Mouse (Mus musculus) layer of hippocampus, adult 8-10 months (tissue): ENCODE measurements around the gene Sh2d6. TPM values are rescaled to one million over a fixed set of nuclear protein-coding genes. Genes with fewer than 3 reads are reported as not detected.
"Not testable (repeated sequence)": the region's sequence is repeated elsewhere in the genome, so short reads cannot be mapped to it uniquely, and the experiment has no call there.

ENCODE experiments used
- DNase-seq, 2 experiments: peaks; one replicate each; pipeline ENCODE4 v3.0.0; 2022; ENCODE audit warnings: low spot score in 2 of 2
- total RNA-seq, 4 experiments: library from RNA; stranded (reverse); gene quantifications; 2 replicates each; pipeline ENCODE4 v1.2.4; 2022

Gene Sh2d6
- total RNA-seq, 4 experiments from 2014 or later, result 0.47 to 1.8 (median 1.3) TPM

GRCm38 (mm10) chr6:72506104-72506503 lies 15.4 kb downstream of the Sh2d6 start:
- no peak for DNase-seq

- DNase-seq, result no peak
Observed at GRCm38 (mm10) chr6:72503939-72504338, 17.6 kb downstream of the Sh2d6 start.

- no peak for DNase-seq
Observed at GRCm38 (mm10) chr6:72503309-72503708, 18.2 kb downstream of the Sh2d6 start.

- DNase-seq, result no peak
Observed at GRCm38 (mm10) chr6:72498950-72499349, 22.6 kb downstream of the Sh2d6 start.

GRCm38 (mm10) chr6:72492892-72493291 lies 28.6 kb downstream of the Sh2d6 start:
- DNase-seq, result no peak

GRCm38 (mm10) chr6:72491151-72491550 lies 30.4 kb downstream of the Sh2d6 start:
- no peak for DNase-seq

GRCm38 (mm10) chr6:72489534-72489933 lies 32.0 kb downstream of the Sh2d6 start:
- DNase-seq, result no peak

- no peak for DNase-seq
Observed at GRCm38 (mm10) chr6:72488850-72489249, 32.7 kb downstream of the Sh2d6 start.

- DNase-seq, result no peak
Observed at GRCm38 (mm10) chr6:72487282-72487681, 34.2 kb downstream of the Sh2d6 start.

- DNase-seq, result no peak
Observed at GRCm38 (mm10) chr6:72486307-72486706, 35.2 kb downstream of the Sh2d6 start.

- no peak for DNase-seq
Observed at GRCm38 (mm10) chr6:72484887-72485286, 36.6 kb downstream of the Sh2d6 start.

- DNase-seq, result no peak
Observed at GRCm38 (mm10) chr6:72482156-72482555, 39.4 kb downstream of the Sh2d6 start.

- DNase-seq, result no peak
Observed at GRCm38 (mm10) chr6:72480422-72480702, 41.1 kb downstream of the Sh2d6 start.

- no peak for DNase-seq
Observed at GRCm38 (mm10) chr6:72479645-72480421, 41.7 kb downstream of the Sh2d6 start.

GRCm38 (mm10) chr6:72478691-72479090 lies 42.8 kb downstream of the Sh2d6 start:
- DNase-seq, result not testable (repeated sequence)

GRCm38 (mm10) chr6:72477621-72478020 lies 43.9 kb downstream of the Sh2d6 start:
- DNase-seq, result no peak

GRCm38 (mm10) chr6:72476836-72477235 lies 44.7 kb downstream of the Sh2d6 start:
- no peak for DNase-seq

- DNase-seq, result peak; percentile 51 to 52
Observed at GRCm38 (mm10) chr6:72475221-72475985, 46.1 kb downstream of the Sh2d6 start.

GRCm38 (mm10) chr6:72473264-72474041 lies 48.1 kb downstream of the Sh2d6 start:
- no peak for DNase-seq

- DNase-seq, result no peak
Observed at GRCm38 (mm10) chr6:72466171-72466570, 55.3 kb downstream of the Sh2d6 start.

GRCm38 (mm10) chr6:72465361-72466157 lies 55.9 kb downstream of the Sh2d6 start:
- DNase-seq, result no peak
